Mouse (Mus musculus) granulocyte monocyte progenitor cell, adult 5-6 weeks (primary cell): ENCODE data around the gene Gng10. TPM values are rescaled to one million over a fixed set of nuclear protein-coding genes. Genes with fewer than 3 reads are reported as not detected.

Source experiments
- total RNA-seq, 2 experiments: library from RNA; stranded (forward) in 1 of 2; stranded (reverse) in 1 of 2; fragments of 200-712, 200-1000 nt in 1 of 2; fragments of >200 nt in 1 of 2; fragmentation: Nextera tagmentation in 1 of 2; gene quantifications; 2 replicates each; pipeline ENCODE4 v1.2.3; 2014 to 2017

The Gng10 gene
- total RNA-seq, 2 experiments from 2014 or later, result 90.0 to 195 TPM

Other genes starting within 250 kb of the Gng10 start
- 5.2 TPM in 1 of 2 replicates, not detected in the other for gene Olfr267, start 247.4 kb upstream of the Gng10 start, total RNA-seq (2014; fragmentation: Nextera tagmentation)
- 0.17 and 0.26 TPM in 2 replicates for gene Olfr267, start 247.4 kb upstream of the Gng10 start, total RNA-seq (2017)
- 133 and 142 TPM in 2 replicates for gene Ecpas, start 122.3 kb upstream of the Gng10 start, total RNA-seq (2014; fragmentation: Nextera tagmentation)
- gene Ecpas, start 122.3 kb upstream of the Gng10 start, total RNA-seq (2017), result 88.5 and 92.9 TPM in 2 replicates
- gene Zkscan16, start 91.5 kb upstream of the Gng10 start, total RNA-seq (2014; fragmentation: Nextera tagmentation), result not detected in 2 replicates
- gene Zkscan16, start 91.5 kb upstream of the Gng10 start, total RNA-seq (2017), result not detected in 2 replicates
- gene Ptgr1, start 48.0 kb upstream of the Gng10 start, total RNA-seq (2014; fragmentation: Nextera tagmentation), result 56.5 and 58.2 TPM in 2 replicates
- 67.6 and 68.5 TPM in 2 replicates for gene Ptgr1, start 48.0 kb upstream of the Gng10 start, total RNA-seq (2017)
- gene Dnajc25, start 40.0 kb upstream of the Gng10 start, total RNA-seq (2014; fragmentation: Nextera tagmentation), result 12.9 and 13.8 TPM in 2 replicates
- 32.7 and 42.5 TPM in 2 replicates for gene Dnajc25, start 40.0 kb upstream of the Gng10 start, total RNA-seq (2017)
- not detected in 2 replicates for gene Gm20503, start 31.9 kb upstream of the Gng10 start, total RNA-seq (2014; fragmentation: Nextera tagmentation)
- gene Gm20503, start 31.9 kb upstream of the Gng10 start, total RNA-seq (2017), result not detected in 2 replicates
- gene AI481877, start 103.9 kb downstream of the Gng10 start, total RNA-seq (2014; fragmentation: Nextera tagmentation), result not detected in 2 replicates
- not detected in 2 replicates for gene AI481877, start 103.9 kb downstream of the Gng10 start, total RNA-seq (2017)
- gene Ugcg, start 154.2 kb downstream of the Gng10 start, total RNA-seq (2014; fragmentation: Nextera tagmentation), result 34.4 and 35.8 TPM in 2 replicates
- 24.6 and 38.7 TPM in 2 replicates for gene Ugcg, start 154.2 kb downstream of the Gng10 start, total RNA-seq (2017)